Mouse (Mus musculus) colon, adult 2 months (tissue): ENCODE measurements around the gene Gsdmc4. TPM values are rescaled to one million over a fixed set of nuclear protein-coding genes. Genes with fewer than 3 reads are reported as not detected.

Experiments
- polyA plus RNA-seq: library from polyadenylated mRNA; depleted of rRNA; stranded (reverse); fragments of >200 nt; gene quantifications from 2 replicates; pipeline ENCODE4 v1.2.3, GENCODE M21; 2012; rRNA removed

The Gsdmc4 gene
- 187 and 200 TPM in 2 replicates for polyA plus RNA-seq

GRCm38 (mm10) chr15:63912197-63912596 lies at the start of gene Gsdmc4:
TSS of gene Gsdmc4 (minus strand) at chr15:63912297.

GRCm38 (mm10) chr15:63878458-63878857 lies 33.6 kb downstream of the Gsdmc4 start, which contains the start of gene Gsdmc3:
TSS of gene Gsdmc3 (minus strand) at chr15:63878558.

Other genes starting within 250 kb of the Gsdmc4 start
- gene Gsdmc2, start 67.1 kb downstream of the Gsdmc4 start, polyA plus RNA-seq: 62.2 and 78.7 TPM in 2 replicates
- gene Gsdmc3, start 33.7 kb downstream of the Gsdmc4 start, polyA plus RNA-seq: 34.5 and 46.5 TPM in 2 replicates
- gene Fam49b, start 148.2 kb upstream of the Gsdmc4 start, polyA plus RNA-seq: 20.1 and 23.1 TPM in 2 replicates